Mouse (Mus musculus) brain, adult 2 months (tissue): ENCODE data around the gene Fndc10.
"Not testable (repeated sequence)": the region's sequence is repeated elsewhere in the genome, so short reads cannot be mapped to it uniquely, and the experiment has no call there.

Experiments
- DNase-seq: peaks from one replicate; pipeline ENCODE4 v3.0.0; 2011; ENCODE audit warnings: low read depth, low spot score

The Fndc10 gene

DNA sequence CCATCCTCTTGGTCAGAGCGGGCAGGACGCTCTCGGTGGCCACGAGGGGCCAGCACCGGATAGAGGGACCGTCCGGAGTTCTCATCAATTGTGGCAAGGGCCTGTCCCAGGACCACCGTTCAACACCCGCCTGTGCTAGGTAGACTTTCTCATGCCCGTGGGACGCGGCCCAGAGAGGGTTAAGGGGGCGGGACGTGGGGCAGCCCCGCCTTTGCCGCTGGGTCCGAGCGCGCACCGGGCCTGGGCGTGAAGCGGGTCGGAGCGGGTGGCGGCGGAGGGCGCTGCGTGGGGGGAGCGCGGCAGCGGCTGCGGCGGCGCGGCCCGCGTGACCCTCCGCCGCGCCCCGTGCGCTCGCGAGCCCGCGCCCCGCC is at the start of gene Fndc10:
Gene Fndc10, plus strand, starts transcription at position 232 of the 371 bp plus-strand sequence.
- DNase-seq, result peak; percentile 90

DNA sequence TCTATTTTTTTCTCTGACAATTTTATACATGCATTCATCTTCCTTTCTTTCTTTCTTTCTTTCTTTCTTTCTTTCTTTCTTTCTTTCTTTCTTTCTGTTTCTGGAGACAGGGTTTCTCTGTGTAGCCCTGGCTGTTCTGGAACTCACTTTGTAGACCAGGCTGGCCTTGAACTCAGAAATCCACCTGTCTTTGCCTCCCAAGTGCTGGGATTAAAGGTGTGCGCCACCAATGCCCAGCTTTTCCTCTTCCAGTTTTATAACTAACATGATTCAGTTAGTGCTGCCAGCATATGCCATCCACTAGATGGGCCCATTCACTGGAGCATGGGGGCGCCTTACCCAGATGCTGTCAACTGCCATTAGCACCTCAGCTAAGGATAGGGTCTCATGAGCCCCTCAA is 48.8 kb upstream of the Fndc10 start, which contains the start of gene Gm10563:
Gene Gm10563, minus strand, starts transcription at position 101 of the 400 bp plus-strand sequence.
- not testable (repeated sequence) for DNase-seq

DNA sequence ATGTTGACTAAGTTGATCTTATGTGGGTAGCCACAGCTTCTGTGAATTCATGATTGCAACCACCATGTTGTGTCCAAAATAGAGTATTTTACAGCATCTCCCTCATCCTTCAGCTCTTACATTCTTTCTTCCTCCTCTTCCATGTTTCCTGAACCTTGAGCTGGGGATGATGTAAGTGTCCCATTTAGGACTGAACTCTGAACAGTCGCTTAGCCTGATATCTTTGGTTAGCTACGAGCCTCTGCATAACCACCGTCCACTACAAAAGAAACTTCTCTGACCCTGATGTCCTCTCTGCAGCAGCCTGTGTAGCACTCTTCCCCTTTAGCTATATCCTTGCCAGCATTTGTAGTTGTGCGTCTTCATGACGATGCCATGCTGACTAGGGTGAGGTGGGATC is 48.4 kb upstream of the Fndc10 start:
- DNase-seq, result no peak

DNA sequence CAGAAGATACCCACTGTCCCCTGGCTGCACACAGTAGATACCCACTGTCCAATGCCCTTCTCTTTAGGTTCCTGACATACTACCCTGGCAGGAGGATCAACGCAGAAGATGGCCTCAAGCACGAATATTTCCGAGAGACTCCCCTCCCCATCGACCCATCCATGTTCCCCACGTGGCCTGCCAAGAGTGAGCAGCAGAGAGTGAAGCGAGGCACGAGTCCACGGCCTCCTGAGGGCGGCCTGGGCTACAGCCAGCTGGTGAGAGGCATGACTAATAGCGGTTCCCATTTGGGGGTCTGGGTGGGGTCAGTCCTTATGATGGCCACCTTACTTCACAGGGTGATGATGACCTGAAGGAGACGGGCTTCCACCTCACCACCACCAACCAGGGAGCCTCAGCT is 44.8 kb upstream of the Fndc10 start:
- no peak for DNase-seq

DNA sequence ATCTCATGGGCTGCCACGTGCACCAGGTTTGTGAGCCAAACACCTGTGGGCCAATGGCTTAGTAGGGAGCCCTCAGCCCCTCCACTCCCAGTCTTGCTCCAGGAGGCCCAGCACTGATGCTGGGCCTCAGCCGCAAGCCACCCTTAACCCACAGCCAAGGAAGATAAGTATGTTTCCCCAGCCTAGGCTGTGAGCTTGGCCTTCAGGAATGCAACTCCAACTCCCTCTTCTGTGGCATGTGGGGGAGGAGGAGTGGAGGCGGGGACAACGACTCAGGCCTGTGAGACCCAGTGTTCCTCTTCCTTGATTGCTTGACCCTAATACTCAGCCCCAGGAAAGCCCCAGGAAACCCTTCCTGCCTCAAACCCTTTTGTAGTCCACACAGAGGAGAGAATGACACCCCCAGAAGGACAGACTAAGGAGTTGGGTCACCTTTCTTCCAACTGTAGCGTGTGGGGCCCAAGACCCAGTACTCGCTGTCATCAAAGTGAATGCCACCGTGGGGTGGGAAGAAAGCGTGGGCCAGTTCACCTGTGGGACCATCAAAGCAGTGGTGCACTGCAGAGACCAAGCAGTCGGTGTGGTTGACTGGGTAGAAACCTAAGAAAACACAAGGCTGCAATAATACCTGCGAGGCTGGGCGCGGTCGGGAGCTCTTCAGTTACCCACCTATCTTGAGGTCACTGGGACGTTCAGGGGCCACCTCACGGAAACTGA is 42.4 kb upstream of the Fndc10 start:
- DNase-seq, result no peak

DNA sequence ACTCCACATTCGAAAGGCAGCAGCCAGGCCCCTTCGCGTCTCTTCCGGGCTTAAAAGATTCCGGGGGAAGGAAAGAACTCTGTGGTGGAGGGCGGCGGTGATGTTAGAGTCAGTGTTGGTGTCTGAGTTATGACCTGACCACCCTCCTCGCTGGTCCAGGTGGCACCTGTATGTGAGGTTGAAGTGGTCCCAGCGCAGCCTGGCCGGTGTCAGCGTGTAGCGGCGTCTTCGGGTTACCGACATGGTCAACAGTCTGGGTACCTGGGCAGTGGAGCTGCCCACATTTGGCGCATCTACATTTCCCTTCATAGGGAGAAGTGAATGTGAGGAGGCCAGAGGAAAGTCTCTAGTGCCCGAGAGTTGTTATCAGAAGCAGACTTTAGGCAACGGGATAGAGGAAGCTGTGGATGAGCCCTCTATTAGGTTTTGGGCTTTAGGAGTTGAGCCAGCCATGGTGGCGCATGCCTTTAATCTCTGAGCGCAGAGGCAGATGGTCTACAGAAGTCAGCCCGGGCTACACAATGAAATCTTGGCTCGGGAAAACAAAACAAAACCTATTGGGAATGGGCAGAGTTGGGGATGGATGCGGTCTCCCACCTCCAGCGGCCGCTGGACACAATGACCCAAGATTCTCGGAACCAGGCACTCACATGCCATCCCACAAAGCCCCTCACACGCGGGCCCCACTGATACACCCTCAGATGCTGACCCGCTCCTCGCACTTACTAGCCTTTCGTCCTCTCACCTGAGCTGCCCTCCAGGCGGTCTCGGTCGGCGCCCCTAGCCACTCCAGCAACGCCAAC is 41.7 kb upstream of the Fndc10 start:
- DNase-seq, result peak; percentile 62

DNA sequence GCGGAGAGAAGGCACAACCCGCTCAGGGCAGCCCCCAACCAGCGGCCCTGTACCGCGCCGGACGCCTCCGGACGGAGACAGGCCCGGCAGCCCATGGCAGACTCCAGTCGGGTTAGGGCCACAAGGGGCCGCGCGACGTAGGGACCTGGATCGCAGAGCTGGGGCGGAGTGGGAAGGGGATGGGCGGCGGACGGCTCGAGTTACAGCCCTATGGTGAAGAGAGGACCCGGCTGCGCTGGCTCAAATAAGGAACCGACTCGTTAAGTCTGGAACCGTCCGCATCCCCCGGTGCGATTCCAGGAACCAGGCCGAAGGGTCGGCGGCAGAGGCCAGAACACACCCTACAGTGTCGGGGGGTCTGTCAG is 41.1 kb upstream of the Fndc10 start, which contains the start of gene Mmp23:
Gene Mmp23, minus strand, starts transcription at position 299 of the 365 bp plus-strand sequence.
- peak; percentile 39 for DNase-seq

DNA sequence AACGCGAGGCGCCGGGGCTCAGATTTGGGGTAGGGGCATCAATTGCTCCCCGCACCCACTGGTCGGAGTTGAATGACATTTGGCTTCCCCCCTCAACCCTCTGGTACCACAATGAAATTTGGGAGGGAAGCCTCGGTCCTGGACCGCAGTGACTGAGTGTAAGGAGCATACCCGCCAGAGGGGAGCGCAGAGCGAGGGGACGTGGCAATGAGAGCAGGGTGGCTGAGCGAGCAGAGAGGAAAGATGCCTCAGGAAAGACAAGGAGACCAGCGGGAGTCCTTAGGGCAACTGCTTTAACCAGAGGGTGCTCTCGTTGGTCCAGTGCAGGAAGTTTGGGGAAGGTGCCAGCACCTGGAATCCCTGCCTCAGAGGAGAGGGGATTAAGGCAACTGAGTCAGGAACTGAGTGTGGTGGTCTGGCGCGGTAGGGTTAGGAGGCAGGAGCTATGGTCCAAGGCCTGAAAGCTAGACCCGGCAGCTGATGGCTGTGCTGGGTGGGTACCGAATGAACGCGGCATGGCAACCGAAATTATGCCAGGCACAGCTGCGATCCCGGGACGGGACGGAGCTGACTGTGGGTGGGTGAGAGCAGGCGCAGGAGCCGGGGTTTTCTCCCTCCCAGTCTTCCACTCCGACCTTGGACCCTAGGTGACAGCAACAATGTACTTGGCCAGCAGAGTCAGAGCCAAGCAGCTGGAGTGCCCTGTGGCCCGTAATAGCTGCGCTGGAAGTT is 40.5 kb upstream of the Fndc10 start:
- DNase-seq, result peak; percentile 64

DNA sequence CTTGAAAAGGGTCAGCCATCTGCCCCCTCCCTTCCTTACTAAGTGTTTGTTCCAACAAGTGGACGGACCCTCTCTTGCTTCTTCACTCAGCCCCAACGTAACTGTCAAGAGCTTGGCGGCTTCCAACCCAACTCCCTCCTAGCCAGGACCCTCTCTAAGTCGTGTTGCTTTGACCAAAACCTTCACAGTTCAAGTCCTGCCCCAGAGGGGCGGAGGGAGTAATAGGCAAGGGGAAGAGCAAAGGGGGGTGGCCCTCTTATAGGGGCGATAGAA is 40.0 kb upstream of the Fndc10 start:
- no peak for DNase-seq

DNA sequence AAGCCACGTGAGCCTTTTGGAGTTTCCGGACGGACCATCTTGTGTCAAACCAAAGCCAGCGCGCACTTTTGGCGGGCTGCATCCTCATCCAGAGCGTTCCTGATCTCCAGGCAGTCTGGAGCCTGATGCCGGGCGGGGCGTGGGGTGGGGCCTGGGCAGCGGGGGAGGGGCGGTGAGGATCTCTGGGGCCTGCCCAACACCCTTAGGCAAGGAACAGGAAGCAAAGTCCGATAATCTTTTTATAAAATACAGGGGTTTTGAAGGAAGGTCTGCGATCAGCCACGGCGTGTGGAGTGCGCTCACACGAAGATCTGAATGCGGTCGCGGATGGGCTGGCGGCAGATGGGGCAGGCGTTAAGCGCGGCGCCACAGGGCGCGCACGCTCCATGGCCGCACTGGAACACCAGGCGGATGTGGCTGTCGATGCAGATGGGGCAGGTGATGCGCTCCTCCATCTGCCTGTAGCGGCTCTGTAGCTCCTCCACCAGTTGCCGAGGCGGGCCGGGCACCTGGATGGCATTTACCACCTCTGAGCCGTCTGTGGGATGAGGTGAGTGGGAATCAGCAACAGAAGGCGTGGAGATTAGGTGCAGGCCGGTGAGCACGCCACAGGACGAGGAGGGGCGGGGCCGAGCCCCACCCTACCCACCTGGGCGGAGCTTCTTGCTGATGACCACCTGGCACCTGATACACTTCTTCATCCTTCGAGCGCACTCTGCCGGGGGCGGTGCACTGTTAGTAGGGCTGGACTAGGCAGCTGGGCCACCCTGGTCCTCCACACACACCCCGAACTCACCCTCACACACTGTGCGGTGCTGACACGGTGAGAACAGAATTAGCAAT is 39.5 kb upstream of the Fndc10 start:
- DNase-seq, result peak; percentile 78

DNA sequence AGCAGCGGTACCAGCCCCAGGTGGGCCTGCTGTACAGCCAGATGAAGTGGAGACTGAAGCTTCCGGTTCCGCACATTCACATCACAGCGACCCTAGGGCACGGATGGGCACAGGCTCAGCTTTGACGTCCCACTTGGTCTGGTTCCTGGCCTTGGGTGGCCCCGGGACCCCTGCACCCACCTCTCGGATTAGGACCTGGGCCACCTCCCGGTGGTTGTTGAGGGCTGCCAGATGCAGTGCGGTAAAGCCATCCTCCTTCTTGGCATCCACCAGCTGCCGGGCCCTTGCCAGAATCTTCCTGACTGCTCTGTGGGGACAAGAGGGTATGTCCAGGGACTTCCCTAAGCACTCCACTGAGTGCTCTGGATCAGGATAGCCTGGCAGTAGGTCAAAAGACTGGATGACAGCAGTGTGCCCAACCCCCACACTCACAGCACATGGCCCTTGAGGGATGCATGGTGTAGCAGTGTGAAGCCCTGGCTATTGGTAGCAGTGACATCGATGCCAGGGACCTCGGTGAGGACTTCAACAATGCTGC is 37.9 kb upstream of the Fndc10 start:
- DNase-seq, result no peak

DNA sequence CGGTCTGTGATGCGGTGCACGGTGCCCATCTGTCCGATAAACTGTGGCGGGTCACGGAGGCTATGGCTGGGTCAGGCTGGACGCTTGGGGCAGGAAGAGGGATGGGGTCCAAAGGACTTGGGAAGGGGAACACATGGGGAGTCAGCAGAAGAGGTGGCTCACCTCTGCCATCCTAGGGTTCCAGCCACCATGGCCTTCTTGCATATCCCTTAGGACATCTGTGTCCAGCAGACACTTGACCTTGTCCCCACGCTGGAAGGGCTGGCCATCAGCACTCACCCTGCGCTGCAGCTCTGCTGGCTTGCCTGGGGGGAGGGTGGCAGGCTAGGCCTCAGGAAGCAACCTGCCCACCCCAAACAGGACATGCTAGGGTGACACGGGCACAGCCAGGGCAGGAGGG is 35.2 kb upstream of the Fndc10 start:
- DNase-seq, result no peak

DNA sequence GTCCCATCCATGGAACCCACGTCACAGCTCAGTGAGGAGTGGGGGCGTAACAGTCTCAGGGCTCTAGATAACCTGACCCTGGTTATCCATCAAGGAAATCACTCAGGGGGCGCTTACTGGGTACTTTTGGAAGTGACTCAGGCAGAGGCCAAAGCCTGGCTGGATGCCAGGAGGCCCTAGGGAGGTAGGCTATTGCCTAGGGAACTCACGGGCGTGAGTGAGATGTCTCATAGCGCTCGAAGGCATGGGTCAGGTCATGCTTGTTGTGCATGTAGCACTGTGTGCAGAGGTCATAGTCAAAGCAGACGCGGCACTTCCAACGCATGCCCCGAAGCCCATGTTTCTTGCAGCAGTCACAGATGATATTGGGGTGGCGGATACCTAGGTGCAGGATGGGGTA is 33.5 kb upstream of the Fndc10 start:
- DNase-seq, result no peak

DNA sequence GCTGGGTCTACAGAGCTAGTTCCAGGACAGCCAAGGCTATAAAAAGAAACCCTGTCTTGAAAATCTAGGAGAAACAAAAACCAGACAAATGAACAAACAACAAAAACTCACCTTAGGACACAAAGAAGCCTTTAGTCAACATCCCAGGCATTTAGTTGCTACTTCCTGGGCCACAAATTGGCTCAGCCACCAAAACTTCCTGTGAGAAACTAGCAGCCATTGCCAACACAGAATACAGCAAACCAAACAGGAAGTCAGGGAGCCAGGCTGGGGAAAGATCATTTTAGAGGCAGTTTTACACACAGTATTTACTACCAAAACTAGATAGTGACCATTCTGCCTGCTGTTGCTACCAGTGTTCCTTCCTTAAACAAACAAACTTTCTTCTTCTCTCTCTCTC is 27.2 kb upstream of the Fndc10 start:
- DNase-seq, result no peak

DNA sequence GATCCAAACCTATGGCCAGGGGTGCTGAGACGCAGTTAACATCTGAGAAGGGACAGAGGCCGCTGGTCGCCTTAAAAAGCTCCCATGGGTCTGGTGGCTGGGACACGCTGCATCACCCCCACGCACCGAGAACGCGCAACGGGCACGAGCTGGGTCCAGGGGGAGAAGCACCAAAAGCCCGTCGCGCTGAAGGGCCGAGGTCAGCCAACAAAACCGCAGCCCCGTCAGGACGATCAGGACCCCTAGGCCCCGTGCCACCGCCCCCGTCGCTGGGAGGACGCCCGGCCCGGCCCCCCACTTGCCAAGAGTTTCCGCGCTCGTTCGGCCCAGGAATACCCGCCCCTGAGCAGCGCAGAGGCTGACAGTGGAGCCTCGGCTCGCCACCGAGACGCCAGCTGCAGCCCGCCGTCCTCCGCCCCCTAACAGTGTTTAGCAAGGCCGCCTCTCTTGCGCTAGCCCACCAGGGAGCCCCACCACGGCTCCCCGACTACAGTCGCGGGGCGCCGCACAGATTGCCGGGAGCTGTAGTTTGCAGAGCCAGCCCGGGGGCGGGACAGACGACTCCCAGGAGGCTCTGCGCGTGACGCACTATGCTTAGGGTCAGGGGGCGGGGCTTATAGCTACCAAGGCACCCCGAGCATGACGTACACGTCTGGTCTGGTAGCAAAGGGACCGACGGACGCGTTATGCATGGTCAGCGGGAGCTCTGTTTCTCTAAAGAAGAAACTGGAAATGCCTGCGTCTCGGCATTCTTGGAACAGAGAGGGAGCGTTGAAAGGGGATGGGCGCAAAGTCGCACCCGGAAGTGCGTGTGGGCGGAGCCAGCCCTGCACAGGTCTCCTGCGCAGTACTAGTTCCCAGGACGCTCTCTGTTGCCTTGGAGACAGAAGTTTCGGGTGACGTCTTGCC is 25.2 kb upstream of the Fndc10 start, which contains the start of gene Mib2:
Gene Mib2, minus strand, starts transcription at position 510 of the 909 bp plus-strand sequence.
- DNase-seq, result peak; percentile 98

DNA sequence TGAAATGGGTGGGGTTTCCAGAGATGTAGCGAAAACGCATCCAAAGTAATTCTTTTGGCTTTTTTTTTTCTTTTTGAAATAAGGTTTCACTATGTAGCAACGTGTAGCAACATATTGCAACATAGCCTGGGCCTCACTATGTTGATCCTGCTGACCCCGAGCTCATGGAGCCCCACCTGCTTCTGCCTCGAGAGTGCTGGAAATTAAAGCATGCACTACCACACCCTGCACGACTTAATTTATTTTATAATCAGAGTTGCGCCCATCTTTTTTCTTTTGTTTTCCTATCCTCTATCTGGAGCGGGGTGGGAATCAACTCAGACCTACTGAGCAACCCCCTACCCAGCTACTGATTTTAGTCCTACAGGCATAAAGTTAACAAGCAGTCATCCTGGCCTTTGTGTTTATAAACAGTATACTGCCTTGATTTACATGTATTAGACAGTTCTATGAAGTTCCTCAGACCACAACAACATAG is 24.5 kb upstream of the Fndc10 start:
- no peak for DNase-seq

DNA sequence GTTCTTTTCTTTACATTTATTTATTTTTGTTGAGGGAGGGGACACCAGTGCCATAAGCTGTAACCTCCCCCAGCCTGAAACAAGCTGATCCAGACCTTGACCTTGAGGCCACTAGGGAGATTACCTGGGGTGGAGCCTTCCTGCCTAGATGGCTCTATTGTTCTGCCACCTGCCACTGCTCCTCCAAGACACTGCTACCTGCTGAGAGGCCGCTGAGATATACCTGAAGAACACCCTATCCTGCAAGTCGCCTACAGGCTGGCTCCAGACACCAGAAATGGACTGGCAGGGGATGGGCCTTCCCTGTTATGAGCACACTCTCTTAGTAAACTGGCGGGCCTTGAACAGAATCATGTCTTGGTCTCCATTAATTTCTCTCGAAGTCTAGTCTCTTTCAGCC is 23.9 kb upstream of the Fndc10 start:
- DNase-seq, result not testable (repeated sequence)

DNA sequence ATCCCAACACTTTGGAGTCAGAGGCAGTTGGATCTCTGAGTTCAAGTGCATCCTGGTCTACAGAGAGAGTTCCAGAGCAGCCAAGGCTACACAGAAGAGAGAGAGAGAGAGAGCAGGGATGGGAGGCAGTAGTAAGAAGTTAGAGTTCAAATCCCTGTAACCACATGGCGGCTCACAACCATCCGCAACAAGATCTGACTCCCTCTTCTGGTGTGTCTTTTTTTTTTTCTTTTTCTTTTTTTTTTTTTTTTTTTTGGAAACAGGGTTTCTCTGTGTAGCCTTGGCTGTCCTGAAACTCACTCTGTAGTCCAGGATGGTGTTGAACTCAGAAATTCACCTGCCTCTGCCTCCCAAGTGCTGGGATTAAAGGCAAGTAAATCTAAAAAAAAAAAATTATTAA is 22.1 kb upstream of the Fndc10 start:
- no peak for DNase-seq

DNA sequence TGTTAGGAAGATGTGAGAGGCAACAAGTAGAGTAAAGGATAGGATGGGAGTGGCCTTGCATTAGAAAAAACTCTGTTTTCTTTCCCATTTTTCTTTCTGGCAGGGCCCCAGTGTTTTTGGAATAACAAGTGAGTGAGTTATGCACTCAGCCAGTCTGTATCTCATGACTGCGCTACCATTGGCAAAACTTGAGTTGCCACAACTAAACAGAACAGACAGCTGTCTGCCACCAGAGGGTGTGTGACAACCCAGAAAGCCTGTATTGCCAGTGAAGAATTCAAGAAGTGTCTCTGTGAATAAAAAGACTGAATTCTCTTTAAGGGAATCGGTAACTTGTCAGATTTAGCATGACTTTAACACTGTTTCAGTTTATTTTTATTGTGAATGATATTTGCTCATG is 18.2 kb upstream of the Fndc10 start:
- DNase-seq, result peak; percentile 83

DNA sequence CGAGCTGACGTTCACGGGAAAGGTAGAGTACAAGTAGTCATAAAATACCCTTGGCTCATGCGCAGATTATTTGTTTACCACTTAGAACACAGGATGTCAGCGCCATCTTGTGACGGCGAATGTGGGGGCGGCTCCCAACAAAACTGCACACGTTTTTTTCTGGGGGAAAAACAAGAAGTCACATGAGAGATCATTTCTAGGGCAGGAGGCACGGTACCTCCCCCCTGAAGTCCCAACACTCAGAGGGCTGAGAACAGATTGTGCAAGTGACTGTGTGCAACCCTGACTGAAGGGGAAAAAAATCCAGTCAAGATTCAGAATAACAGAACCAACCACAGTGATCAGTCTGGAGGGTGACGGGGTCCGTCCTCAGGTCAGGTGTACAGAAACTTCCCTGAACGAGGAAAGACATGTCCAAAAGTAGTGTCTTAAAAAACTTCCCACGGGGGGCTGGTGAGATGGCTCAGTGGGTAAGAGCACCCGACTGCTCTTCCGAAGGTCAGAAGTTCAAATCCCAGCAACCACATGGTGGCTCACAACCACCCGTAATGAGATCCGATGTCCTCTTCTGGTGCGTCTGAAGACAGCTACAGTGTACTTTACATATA is 10.4 kb upstream of the Fndc10 start:
- DNase-seq, result not testable (repeated sequence)
